8 mouse cellular contexts compared by ENCODE assay signal in genomic region chr13:92794462-92795214, GRCm38 (mm10). TPM values are rescaled to one million over a fixed set of nuclear protein-coding genes. Genes with fewer than 3 reads are reported as not detected.
A peak's percentile ranks its signal among the peaks of the same experiment; 100 is the strongest.
DNase-seq lines count a peak whose midpoint lies in the region; ATAC-seq and TF ChIP-seq lines count a peak whose summit lies in the region.

TSS of gene Thbs4 (minus strand) at chr13:92794818.

- no peak for DNase-seq in kidney, postnatal 25 days
- peak; percentile 31 for DNase-seq in forebrain, embryonic 10.5 days (ENCODE audit: extremely low spot score, low spot score)
- peak; percentile 45 for DNase-seq in stomach, postnatal 0 days (ENCODE audit: low spot score)
- no peak for DNase-seq in right cerebral cortex, postnatal 14 days
- DNase-seq in frontal cortex, adult 2 months (ENCODE audit: extremely low spot score in 1 of 2, low spot score in 1 of 2) = no peak

- no peaks in the 10 kb centered on the region for H3K9me3 ChIP-seq in kidney, embryonic 15.5 days (replicated peaks)
- no peaks in the 10 kb centered on the region for H3K9me3 ChIP-seq in forebrain, embryonic 10.5 days
- no peaks in the 10 kb centered on the region for H3K9me3 ChIP-seq in hindbrain, embryonic 12.5 days (replicated peaks)
- H3K9me3 ChIP-seq in liver, embryonic 15.5 days (replicated peaks) = no peaks in the 10 kb centered on the region
- H3K9me3 ChIP-seq in stomach, postnatal 0 days (ENCODE audit: control insufficient read depth, low read length) = no peaks in the 10 kb centered on the region

- no peaks in the 10 kb centered on the region for H3K36me3 ChIP-seq in kidney, embryonic 15.5 days
- no peaks in the 10 kb centered on the region for H3K36me3 ChIP-seq in forebrain, embryonic 10.5 days (replicated peaks)
- no peaks in the 10 kb centered on the region for H3K36me3 ChIP-seq in hindbrain, embryonic 12.5 days
- no peaks in the 10 kb centered on the region for H3K36me3 ChIP-seq in liver, embryonic 15.5 days (replicated peaks)
- no peaks in the 10 kb centered on the region for H3K36me3 ChIP-seq in stomach, postnatal 0 days (ENCODE audit: control insufficient read depth, insufficient read depth, low read length)

- H3K4me2 ChIP-seq in kidney, embryonic 15.5 days = peak within 1 kb of the TSS; percentile 82
- peak within 1 kb of the TSS; percentile 60 for H3K4me2 ChIP-seq in hindbrain, embryonic 12.5 days (replicated peaks)
- H3K4me2 ChIP-seq in liver, embryonic 15.5 days = peak within 1 kb of the TSS; percentile 41
- H3K4me2 ChIP-seq in stomach, postnatal 0 days (replicated peaks; ENCODE audit: low read depth) = peak within 1 kb of the TSS; percentile 51

- H3K27me3 ChIP-seq in kidney, embryonic 15.5 days = peaks cover 26% of the 10 kb centered on the region
- peaks cover 53% of the 10 kb centered on the region for H3K27me3 ChIP-seq in forebrain, embryonic 10.5 days (ENCODE audit: poor library complexity, severe bottlenecking)
- H3K27me3 ChIP-seq in hindbrain, embryonic 12.5 days = peaks cover 22% of the 10 kb centered on the region
- H3K27me3 ChIP-seq in liver, embryonic 15.5 days = peaks cover 48% of the 10 kb centered on the region
- no peaks in the 10 kb centered on the region; the same call in 1 of the 2 replicates for H3K27me3 ChIP-seq in stomach, postnatal 0 days (ENCODE audit: control insufficient read depth, insufficient read depth, low read length)

- no peak within 1 kb of the TSS for H3K27ac ChIP-seq in kidney, embryonic 15.5 days
- H3K27ac ChIP-seq in forebrain, embryonic 10.5 days = peak within 1 kb of the TSS; percentile 73
- no peak within 1 kb of the TSS for H3K27ac ChIP-seq in hindbrain, embryonic 12.5 days
- no peak within 1 kb of the TSS for H3K27ac ChIP-seq in liver, embryonic 15.5 days (replicated peaks)
- H3K27ac ChIP-seq in stomach, postnatal 0 days (replicated peaks) = no peak within 1 kb of the TSS

- TF ChIP-seq CTCF in stomach, postnatal 0 days (IDR thresholded peaks at IDR 0.05; ENCODE audit: low read depth) = no peak

- peaks cover 7% of the 10 kb centered on the region for H3K4me1 ChIP-seq in kidney, embryonic 15.5 days
- peaks cover 23% of the 10 kb centered on the region for H3K4me1 ChIP-seq in forebrain, embryonic 10.5 days
- H3K4me1 ChIP-seq in hindbrain, embryonic 12.5 days = peaks cover 5% of the 10 kb centered on the region
- no peaks in the 10 kb centered on the region for H3K4me1 ChIP-seq in liver, embryonic 15.5 days (replicated peaks)
- H3K4me1 ChIP-seq in stomach, postnatal 0 days (replicated peaks; ENCODE audit: control insufficient read depth, insufficient read depth) = no peaks in the 10 kb centered on the region

- WGBS in kidney, embryonic 15.5 days = 5% methylated on average over 35 of the region's 45 CpGs
- 6% methylated on average over 45 of the region's 45 CpGs for WGBS in forebrain, embryonic 10.5 days
- 5% methylated on average over 45 of the region's 45 CpGs for WGBS in hindbrain, embryonic 12.5 days
- 8% methylated on average over 41 of the region's 45 CpGs for WGBS in liver, embryonic 15.5 days (ENCODE audit: insufficient replicate concordance)
- 6% methylated on average over 40 of the region's 45 CpGs for WGBS in stomach, postnatal 0 days

- TF ChIP-seq EP300 in stomach, postnatal 0 days (optimal IDR thresholded peaks at IDR 0.05) = no peak

- peak within 1 kb of the TSS; percentile 44 for H3K4me3 ChIP-seq in kidney, embryonic 15.5 days (replicated peaks)
- H3K4me3 ChIP-seq in forebrain, embryonic 10.5 days = peak within 1 kb of the TSS; percentile 52
- peak within 1 kb of the TSS; percentile 35 for H3K4me3 ChIP-seq in hindbrain, embryonic 12.5 days
- H3K4me3 ChIP-seq in liver, embryonic 15.5 days (replicated peaks) = peak within 1 kb of the TSS; percentile 17; the same call in 1 of the 2 replicates
- peak within 1 kb of the TSS; percentile 32 for H3K4me3 ChIP-seq in stomach, postnatal 0 days (ENCODE audit: low read depth, low read length)

- ATAC-seq in kidney, embryonic 15.5 days (replicated peaks; ENCODE audit: low FRiP score) = peak; percentile 67
- ATAC-seq in hindbrain, embryonic 12.5 days (ENCODE audit: low FRiP score) = peak; percentile 68
- ATAC-seq in liver, embryonic 15.5 days (ENCODE audit: insufficient read depth) = no peak
- ATAC-seq in stomach, postnatal 0 days (ENCODE audit: low FRiP score, low TSS enrichment) = 0 out of 2 replicates have a peak, but pooled peaks have one; percentile 35

- peak within 1 kb of the TSS; percentile 35; the same call in 1 of the 2 replicates for H3K9ac ChIP-seq in kidney, embryonic 15.5 days
- peak within 1 kb of the TSS; percentile 56 for H3K9ac ChIP-seq in hindbrain, embryonic 12.5 days
- H3K9ac ChIP-seq in liver, embryonic 15.5 days = no peak within 1 kb of the TSS
- H3K9ac ChIP-seq in stomach, postnatal 0 days (ENCODE audit: low read length) = no peak within 1 kb of the TSS

RNA-seq across cellular contexts. Expression of gene Thbs4, which starts in this region (rescaled TPM):
- 2.5 and 2.8 TPM in 2 replicates for polyA plus RNA-seq in kidney, embryonic 15.5 days (2015; fragmentation: Nextera tagmentation; extraction: Ambion mirVana)
- polyA plus RNA-seq in forebrain, embryonic 10.5 days (2016; fragmentation: Nextera tagmentation; extraction: Ambion mirVana) = 2.3 and 2.8 TPM in 2 replicates
- 2.8 and 4.0 TPM in 2 replicates for polyA plus RNA-seq in hindbrain, embryonic 12.5 days (2016; fragmentation: Nextera tagmentation; extraction: Ambion mirVana)
- polyA plus RNA-seq in liver, embryonic 15.5 days (2015; fragmentation: Nextera tagmentation; extraction: Ambion mirVana) = 0.30 and 0.45 TPM in 2 replicates
- 0.72 and 0.93 TPM in 2 replicates for polyA plus RNA-seq in stomach, postnatal 0 days (2015; fragmentation: Nextera tagmentation; extraction: Ambion mirVana)
- 2.5 and 3.7 TPM in 2 replicates for polyA plus RNA-seq in frontal cortex, adult 2 months (2012; rRNA removed)

Comparison
In these comparisons a context has a peak if more than half of its experiments do, and no peak if none do; other contexts are left out.
1. Peak in DNase-seq, ATAC-seq, H3K4me3 ChIP-seq and H3K4me2 ChIP-seq in stomach, postnatal 0 days; RNA of the gene not detected or under 1 TPM.
2. H3K9ac ChIP-seq: peak in kidney, embryonic 15.5 days (single experiment) and hindbrain, embryonic 12.5 days (single experiment); none in liver, embryonic 15.5 days (single experiment) and stomach, postnatal 0 days (single experiment).
3. Peak in every context shown above with its lines, with median percentiles within 50 percentile points of each other: H3K4me2 ChIP-seq and H3K4me3 ChIP-seq.